Mouse (Mus musculus): ENCODE measurements around the gene Catsperg1. TPM values are rescaled to one million over a fixed set of nuclear protein-coding genes. Genes with fewer than 3 reads are reported as not detected.

The Catsperg1 gene
- polyA plus RNA-seq (2014; fragmentation: Nextera tagmentation; extraction: Ambion mirVana), result 0.79 TPM in 1 of 2 replicates, not detected in the other

DNA sequence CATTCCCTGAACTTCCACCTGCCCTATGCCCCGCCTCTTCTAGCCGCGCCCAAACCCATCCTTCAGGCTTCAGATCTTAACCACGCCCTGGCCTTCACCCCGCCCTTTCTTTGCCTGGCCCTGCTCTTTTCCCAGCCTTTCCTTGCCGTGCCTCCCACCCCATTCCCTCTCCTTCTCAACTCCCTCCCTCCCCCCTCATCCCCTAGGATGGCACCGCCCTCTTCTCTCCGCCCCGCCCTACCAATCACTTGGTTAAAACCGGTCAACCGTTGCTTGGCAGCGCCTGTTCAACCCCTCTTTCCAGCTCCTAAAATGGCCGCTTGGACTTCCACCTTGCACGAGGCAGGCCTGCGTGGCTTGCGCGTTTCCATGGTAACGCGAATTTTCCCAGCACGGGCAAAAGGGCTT, at the start of gene Catsperg1:
Catsperg1 (minus strand) TSS at position 361 of the 408 bp plus-strand sequence.
- Histone ChIP-seq H3K9ac (replicated peaks; ENCODE audit: low read length) (no peak within 1 kb of the TSS), H3K4me1 (ENCODE audit: control insufficient read depth, insufficient read depth, low read length) (no peaks in the 10 kb centered on the region), H3K36me3 (replicated peaks; ENCODE audit: control insufficient read depth, insufficient read depth, low read depth, low read length) (no peaks in the 10 kb centered on the region), H3K4me2 (ENCODE audit: low read depth, low read length) (peak within 1 kb of the TSS; percentile 19), H3K4me3 (ENCODE audit: low read depth, low read length) (no peak within 1 kb of the TSS), H3K27me3 (ENCODE audit: control insufficient read depth, insufficient read depth, low read length) (no peaks in the 10 kb centered on the region; the same call in 1 of the 2 replicates), H3K27ac (replicated peaks; ENCODE audit: low read depth, low read length) (no peak within 1 kb of the TSS), H3K9me3 (replicated peaks; ENCODE audit: control insufficient read depth, low read length) (no peaks in the 10 kb centered on the region)
- ATAC-seq (replicated peaks; ENCODE audit: insufficient number of reproducible peaks, low FRiP score, low TSS enrichment, low read depth) (peak; percentile 57), DNase-seq (ENCODE audit: low spot score) (peak; percentile 75)
- 2% methylated on average over 20 of the region's 20 CpGs for WGBS

DNA sequence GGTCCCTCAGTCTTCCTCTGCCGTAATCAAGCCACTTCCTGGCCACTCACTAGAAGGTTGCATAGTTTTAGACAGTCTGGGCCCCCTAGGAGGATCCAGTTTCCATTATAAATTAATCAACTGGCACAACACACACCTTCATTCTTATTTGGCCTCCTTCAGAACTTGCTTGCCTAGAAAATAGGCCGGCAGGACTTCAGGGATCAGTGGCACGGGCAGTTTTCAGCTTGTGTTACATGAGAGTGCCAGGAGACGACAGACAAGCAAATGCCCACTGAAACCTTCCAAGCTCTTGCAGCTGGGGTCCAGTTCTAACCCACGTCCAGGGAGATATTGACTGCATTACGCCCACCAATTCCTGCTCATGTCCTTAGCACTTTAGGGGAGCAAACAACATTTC, 48.3 kb upstream of the Catsperg1 start:
- no peak overlapping the region for H3K9ac ChIP-seq (replicated peaks; ENCODE audit: low read length)
- no peak overlapping the region for H3K4me3 ChIP-seq (ENCODE audit: low read depth, low read length)
- ATAC-seq (replicated peaks; ENCODE audit: insufficient number of reproducible peaks, low FRiP score, low TSS enrichment, low read depth) (no peak), DNase-seq (ENCODE audit: low spot score) (no peak)
- H3K9me3 ChIP-seq (replicated peaks; ENCODE audit: control insufficient read depth, low read length), result no peaks in the 10 kb centered on the region
- no peaks in the 10 kb centered on the region for H3K36me3 ChIP-seq (replicated peaks; ENCODE audit: control insufficient read depth, insufficient read depth, low read depth, low read length)
- no peaks in the 10 kb centered on the region for H3K27me3 ChIP-seq (ENCODE audit: control insufficient read depth, insufficient read depth, low read length)
- H3K4me1 ChIP-seq (ENCODE audit: control insufficient read depth, insufficient read depth, low read length), result peaks cover 7% of the 10 kb centered on the region; the same call in 1 of the 2 replicates
- H3K4me2 ChIP-seq (ENCODE audit: low read depth, low read length), result no peak overlapping the region
- no peak overlapping the region for H3K27ac ChIP-seq (replicated peaks; ENCODE audit: low read depth, low read length)
- WGBS, result 69% methylated on average over 6 of the region's 6 CpGs

DNA sequence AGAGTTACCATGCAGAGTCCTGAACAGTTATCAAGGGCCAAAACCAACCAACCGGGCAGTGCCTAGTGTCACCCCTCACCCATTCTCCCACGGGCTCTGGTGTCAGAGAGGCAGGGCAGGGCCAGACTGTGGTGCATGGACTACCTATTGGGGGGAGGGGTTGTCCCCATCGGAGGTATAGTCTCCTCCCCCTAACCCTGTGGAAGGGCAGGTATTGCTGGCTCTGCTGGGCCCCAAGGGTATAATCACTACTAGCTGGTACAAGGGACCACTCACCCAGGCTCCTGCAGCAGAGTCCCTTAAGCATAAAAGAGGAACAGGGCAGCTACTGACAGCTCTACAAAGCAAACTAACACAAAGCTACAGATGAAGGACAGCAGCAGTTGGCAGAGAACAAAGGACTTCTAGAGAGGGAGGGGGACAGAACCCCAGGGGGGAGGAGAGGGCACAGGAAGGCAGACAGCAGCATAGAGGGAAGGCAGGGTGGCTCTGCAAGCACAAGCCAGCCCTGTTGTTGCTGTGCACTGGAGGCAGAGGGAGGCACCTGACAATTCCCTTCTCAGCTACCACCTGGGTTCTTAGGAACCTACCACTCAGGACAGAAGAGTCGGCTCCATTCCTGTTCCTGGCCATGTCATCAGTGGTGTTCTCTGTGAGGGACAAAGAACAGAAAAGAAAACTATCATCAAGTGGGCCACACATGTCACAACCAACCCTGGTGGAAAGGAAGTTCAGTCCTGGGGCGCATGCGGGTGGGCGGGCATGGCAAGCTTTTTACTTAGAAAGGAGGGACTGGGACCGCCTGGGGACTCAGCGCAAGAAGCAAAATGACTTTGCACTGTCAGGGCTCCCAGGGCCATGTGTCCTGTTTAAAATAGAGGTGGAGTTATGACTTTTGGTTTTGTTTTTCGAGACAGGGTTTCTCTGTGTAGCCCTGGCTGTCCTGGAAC, 46.2 kb upstream of the Catsperg1 start:
- WGBS, result 73% methylated on average over 10 of the region's 10 CpGs
- Histone ChIP-seq H3K9ac (replicated peaks; ENCODE audit: low read length) (no peak overlapping the region), H3K27me3 (ENCODE audit: control insufficient read depth, insufficient read depth, low read length) (no peaks in the 10 kb centered on the region), H3K27ac (replicated peaks; ENCODE audit: low read depth, low read length) (no peak overlapping the region), H3K4me2 (ENCODE audit: low read depth, low read length) (peak overlapping the region; percentile 7; the same call in 1 of the 2 replicates), H3K36me3 (replicated peaks; ENCODE audit: control insufficient read depth, insufficient read depth, low read depth, low read length) (no peaks in the 10 kb centered on the region), H3K4me1 (ENCODE audit: control insufficient read depth, insufficient read depth, low read length) (0 out of 2 replicates have a peak, but pooled peaks cover 7% of the 10 kb centered on the region), H3K4me3 (ENCODE audit: low read depth, low read length) (no peak overlapping the region), H3K9me3 (replicated peaks; ENCODE audit: control insufficient read depth, low read length) (no peaks in the 10 kb centered on the region)
- DNase-seq (ENCODE audit: low spot score), result no peak
- ATAC-seq (replicated peaks; ENCODE audit: insufficient number of reproducible peaks, low FRiP score, low TSS enrichment, low read depth), result peak; percentile 63

DNA sequence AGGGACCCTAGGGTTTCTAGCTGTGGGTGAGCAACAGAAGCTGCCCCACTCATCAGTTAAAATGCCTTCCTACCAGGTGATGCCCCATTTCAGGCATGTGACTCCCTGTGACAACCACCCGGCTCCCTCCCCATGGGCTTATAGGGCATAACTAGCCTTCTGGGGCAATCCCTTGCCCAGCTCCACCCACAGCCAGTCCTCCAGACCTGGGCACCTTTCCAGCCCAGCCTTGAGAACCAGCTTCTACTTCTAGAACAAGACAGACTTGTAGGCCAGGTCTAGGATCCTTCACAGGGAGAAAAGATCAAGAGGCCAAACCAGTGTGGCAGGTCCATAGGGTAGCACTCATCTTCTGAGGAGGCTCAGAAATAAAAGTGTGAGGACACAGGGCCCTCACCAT, 43.5 kb upstream of the Catsperg1 start:
- Histone ChIP-seq H3K27ac (replicated peaks; ENCODE audit: low read depth, low read length) (no peak overlapping the region), H3K36me3 (replicated peaks; ENCODE audit: control insufficient read depth, insufficient read depth, low read depth, low read length) (no peaks in the 10 kb centered on the region), H3K4me2 (ENCODE audit: low read depth, low read length) (no peak overlapping the region), H3K27me3 (ENCODE audit: control insufficient read depth, insufficient read depth, low read length) (no peaks in the 10 kb centered on the region), H3K9me3 (replicated peaks; ENCODE audit: control insufficient read depth, low read length) (no peaks in the 10 kb centered on the region), H3K4me3 (ENCODE audit: low read depth, low read length) (no peak overlapping the region), H3K9ac (replicated peaks; ENCODE audit: low read length) (no peak overlapping the region), H3K4me1 (ENCODE audit: control insufficient read depth, insufficient read depth, low read length) (0 out of 2 replicates have a peak, but pooled peaks cover 7% of the 10 kb centered on the region)
- WGBS, result 86% methylated on average over 1 of the region's 1 CpGs
- no peak for DNase-seq (ENCODE audit: low spot score)
- no peak for ATAC-seq (replicated peaks; ENCODE audit: insufficient number of reproducible peaks, low FRiP score, low TSS enrichment, low read depth)

DNA sequence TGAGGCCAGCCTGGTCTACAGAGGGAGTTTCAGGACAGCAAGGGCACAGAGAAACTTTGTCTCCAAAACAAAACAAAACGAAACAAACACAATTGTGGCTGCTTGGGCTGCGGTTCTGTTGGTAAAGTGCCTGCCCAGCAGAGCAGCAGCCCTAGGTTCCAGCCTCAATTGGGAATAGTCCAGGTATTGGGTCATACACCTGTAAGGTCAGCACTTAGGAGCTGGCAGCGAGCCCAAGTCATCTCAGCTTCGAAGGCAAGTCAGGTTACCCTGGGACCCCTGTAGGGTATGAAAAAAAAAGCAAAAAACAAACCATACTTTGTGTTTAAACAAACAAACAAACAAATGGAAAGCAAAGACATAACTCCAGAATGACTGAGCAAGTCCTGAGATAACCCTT, 42.0 kb upstream of the Catsperg1 start:
- H3K4me1 ChIP-seq (ENCODE audit: control insufficient read depth, insufficient read depth, low read length), result 0 out of 2 replicates have a peak, but pooled peaks cover 7% of the 10 kb centered on the region
- no peaks in the 10 kb centered on the region for H3K9me3 ChIP-seq (replicated peaks; ENCODE audit: control insufficient read depth, low read length)
- DNase-seq (ENCODE audit: low spot score) (no peak), ATAC-seq (replicated peaks; ENCODE audit: insufficient number of reproducible peaks, low FRiP score, low TSS enrichment, low read depth) (no peak)
- no peak overlapping the region for H3K27ac ChIP-seq (replicated peaks; ENCODE audit: low read depth, low read length)
- H3K27me3 ChIP-seq (ENCODE audit: control insufficient read depth, insufficient read depth, low read length), result no peaks in the 10 kb centered on the region
- no peak overlapping the region for H3K4me3 ChIP-seq (ENCODE audit: low read depth, low read length)
- no peaks in the 10 kb centered on the region for H3K36me3 ChIP-seq (replicated peaks; ENCODE audit: control insufficient read depth, insufficient read depth, low read depth, low read length)
- H3K9ac ChIP-seq (replicated peaks; ENCODE audit: low read length), result no peak overlapping the region
- no peak overlapping the region for H3K4me2 ChIP-seq (ENCODE audit: low read depth, low read length)
- WGBS, result 83% methylated on average over 4 of the region's 4 CpGs

DNA sequence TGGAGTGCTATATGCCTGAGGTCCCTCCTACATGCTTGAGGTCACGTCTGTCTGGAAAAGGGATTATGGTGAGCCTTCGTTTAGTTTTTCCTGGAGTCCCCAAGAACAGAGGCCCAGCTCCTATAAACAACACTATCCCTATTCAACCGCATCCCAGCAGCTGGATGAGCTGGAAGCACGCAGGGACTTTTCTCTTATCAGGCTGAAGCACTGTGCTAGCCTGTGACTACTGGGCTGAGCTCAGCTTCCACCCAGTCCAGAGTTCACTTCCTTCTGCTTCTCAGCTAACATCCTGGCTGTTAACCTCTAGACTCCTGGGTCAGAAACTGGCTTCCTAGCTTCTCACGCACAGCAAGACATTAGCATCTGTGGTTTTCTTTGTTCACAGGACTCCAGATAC, 40.0 kb upstream of the Catsperg1 start:
- Histone ChIP-seq H3K9me3 (replicated peaks; ENCODE audit: control insufficient read depth, low read length) (no peaks in the 10 kb centered on the region), H3K27ac (replicated peaks; ENCODE audit: low read depth, low read length) (no peak overlapping the region), H3K27me3 (ENCODE audit: control insufficient read depth, insufficient read depth, low read length) (no peaks in the 10 kb centered on the region), H3K4me2 (ENCODE audit: low read depth, low read length) (no peak overlapping the region), H3K9ac (replicated peaks; ENCODE audit: low read length) (no peak overlapping the region), H3K4me1 (ENCODE audit: control insufficient read depth, insufficient read depth, low read length) (no peaks in the 10 kb centered on the region), H3K4me3 (ENCODE audit: low read depth, low read length) (no peak overlapping the region), H3K36me3 (replicated peaks; ENCODE audit: control insufficient read depth, insufficient read depth, low read depth, low read length) (no peaks in the 10 kb centered on the region)
- 45% methylated on average over 5 of the region's 5 CpGs for WGBS
- DNase-seq (ENCODE audit: low spot score) (no peak), ATAC-seq (replicated peaks; ENCODE audit: insufficient number of reproducible peaks, low FRiP score, low TSS enrichment, low read depth) (no peak)

DNA sequence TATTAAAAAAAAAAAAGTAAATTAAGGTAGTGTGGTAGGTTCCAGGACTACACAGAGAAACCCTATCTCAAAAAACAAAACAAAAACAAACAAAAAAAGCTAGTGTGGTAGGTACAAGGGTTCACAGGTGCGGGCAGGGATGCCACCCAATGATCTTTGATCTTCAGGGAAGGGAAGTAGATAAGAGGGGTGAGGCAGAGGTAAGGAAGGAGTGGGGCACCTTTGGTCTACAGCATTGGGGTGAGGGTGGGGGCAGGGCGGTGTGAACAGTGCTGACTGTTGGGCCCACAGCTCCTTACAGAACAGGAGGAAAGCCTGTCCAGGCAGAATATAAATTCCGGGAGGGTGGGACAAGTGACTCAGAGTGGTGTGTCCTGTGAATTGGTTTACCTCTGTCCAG, 37.3 kb upstream of the Catsperg1 start:
- ATAC-seq (replicated peaks; ENCODE audit: insufficient number of reproducible peaks, low FRiP score, low TSS enrichment, low read depth), result no peak

DNA sequence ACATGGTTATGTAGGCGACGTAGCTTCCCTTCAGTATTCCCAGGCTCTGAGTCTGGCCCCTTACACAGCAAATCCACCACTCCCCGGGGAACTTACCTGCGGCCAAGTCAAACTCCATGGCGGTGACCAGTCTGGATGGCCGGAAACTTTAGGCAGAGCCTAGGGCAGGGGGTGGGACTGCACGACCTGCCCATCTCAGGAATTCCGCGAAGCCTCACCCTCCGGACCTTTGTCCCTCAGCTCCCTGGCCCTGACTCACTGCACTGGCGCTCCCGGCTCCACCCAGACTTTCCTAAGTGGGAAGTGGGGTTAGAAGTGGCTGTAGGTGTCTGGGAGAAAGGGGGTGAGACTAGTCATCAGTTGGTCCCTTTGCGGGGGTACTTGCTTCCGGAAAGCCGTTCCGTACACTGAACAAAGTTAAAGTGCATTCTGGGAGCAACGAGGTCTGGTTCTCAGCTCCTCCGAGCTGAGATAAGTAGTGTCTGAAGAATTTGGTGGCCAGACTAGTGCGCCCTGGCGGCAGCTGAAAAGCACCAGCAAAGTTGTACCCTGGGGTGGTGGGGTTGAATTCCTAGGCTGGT, 34.5 kb upstream of the Catsperg1 start, which contains the start of gene 2200002D01Rik:
2200002D01Rik (minus strand) TSS at position 206 of the 581 bp plus-strand sequence.
- ATAC-seq (replicated peaks; ENCODE audit: insufficient number of reproducible peaks, low FRiP score, low TSS enrichment, low read depth), result peak; percentile 16; the same call in 1 of the 2 replicates
- Histone ChIP-seq H3K27me3 (ENCODE audit: control insufficient read depth, insufficient read depth, low read length) (no peaks in the 10 kb centered on the region), H3K36me3 (replicated peaks; ENCODE audit: control insufficient read depth, insufficient read depth, low read depth, low read length) (no peaks in the 10 kb centered on the region; the same call in 1 of the 2 replicates), H3K27ac (replicated peaks; ENCODE audit: low read depth, low read length) (no peak within 1 kb of the TSS), H3K9ac (replicated peaks; ENCODE audit: low read length) (peak within 1 kb of the TSS; percentile 43), H3K4me1 (ENCODE audit: control insufficient read depth, insufficient read depth, low read length) (no peaks in the 10 kb centered on the region), H3K4me3 (ENCODE audit: low read depth, low read length) (peak within 1 kb of the TSS; percentile 3; the same call in 1 of the 2 replicates), H3K9me3 (replicated peaks; ENCODE audit: control insufficient read depth, low read length) (no peaks in the 10 kb centered on the region), H3K4me2 (ENCODE audit: low read depth, low read length) (peak within 1 kb of the TSS; percentile 45)
- peak; percentile 55 for DNase-seq (ENCODE audit: low spot score)
- WGBS, result 4% methylated on average over 20 of the region's 20 CpGs

More for the DNA sequence above, 37.3 kb upstream of the Catsperg1 start:
- 85% methylated on average over 3 of the region's 3 CpGs for WGBS
- H3K9me3 ChIP-seq (replicated peaks; ENCODE audit: control insufficient read depth, low read length), result no peaks in the 10 kb centered on the region
- H3K4me1 ChIP-seq (ENCODE audit: control insufficient read depth, insufficient read depth, low read length), result no peaks in the 10 kb centered on the region
- no peaks in the 10 kb centered on the region for H3K27me3 ChIP-seq (ENCODE audit: control insufficient read depth, insufficient read depth, low read length)
- H3K9ac ChIP-seq (replicated peaks; ENCODE audit: low read length), result no peak overlapping the region
- H3K27ac ChIP-seq (replicated peaks; ENCODE audit: low read depth, low read length), result no peak overlapping the region
- no peak overlapping the region for H3K4me2 ChIP-seq (ENCODE audit: low read depth, low read length)
- no peak for DNase-seq (ENCODE audit: low spot score)
- H3K4me3 ChIP-seq (ENCODE audit: low read depth, low read length), result no peak overlapping the region
- H3K36me3 ChIP-seq (replicated peaks; ENCODE audit: control insufficient read depth, insufficient read depth, low read depth, low read length), result no peaks in the 10 kb centered on the region
